Mouse (Mus musculus) activated CD4-positive, CD25-positive, alpha-beta regulatory T cell, adult 4 months (primary cell): ENCODE data around the gene Npas3. TPM values are rescaled to one million over a fixed set of nuclear protein-coding genes. Genes with fewer than 3 reads are reported as not detected.

Source experiments
- ATAC-seq: one replicate; pipeline ENCODE4 v1.8.0; 2017
- polyA plus RNA-seq, 2 experiments: library from polyadenylated mRNA; unstranded; fragments of 100-300 nt; shearing (Covaris generic); gene quantifications; one replicate each; pipeline ENCODE4 v1.2.1; 2017

Npas3 gene
- polyA plus RNA-seq, 2 experiments from 2014 or later: 0.05 TPM; not detected in 1

DNA sequence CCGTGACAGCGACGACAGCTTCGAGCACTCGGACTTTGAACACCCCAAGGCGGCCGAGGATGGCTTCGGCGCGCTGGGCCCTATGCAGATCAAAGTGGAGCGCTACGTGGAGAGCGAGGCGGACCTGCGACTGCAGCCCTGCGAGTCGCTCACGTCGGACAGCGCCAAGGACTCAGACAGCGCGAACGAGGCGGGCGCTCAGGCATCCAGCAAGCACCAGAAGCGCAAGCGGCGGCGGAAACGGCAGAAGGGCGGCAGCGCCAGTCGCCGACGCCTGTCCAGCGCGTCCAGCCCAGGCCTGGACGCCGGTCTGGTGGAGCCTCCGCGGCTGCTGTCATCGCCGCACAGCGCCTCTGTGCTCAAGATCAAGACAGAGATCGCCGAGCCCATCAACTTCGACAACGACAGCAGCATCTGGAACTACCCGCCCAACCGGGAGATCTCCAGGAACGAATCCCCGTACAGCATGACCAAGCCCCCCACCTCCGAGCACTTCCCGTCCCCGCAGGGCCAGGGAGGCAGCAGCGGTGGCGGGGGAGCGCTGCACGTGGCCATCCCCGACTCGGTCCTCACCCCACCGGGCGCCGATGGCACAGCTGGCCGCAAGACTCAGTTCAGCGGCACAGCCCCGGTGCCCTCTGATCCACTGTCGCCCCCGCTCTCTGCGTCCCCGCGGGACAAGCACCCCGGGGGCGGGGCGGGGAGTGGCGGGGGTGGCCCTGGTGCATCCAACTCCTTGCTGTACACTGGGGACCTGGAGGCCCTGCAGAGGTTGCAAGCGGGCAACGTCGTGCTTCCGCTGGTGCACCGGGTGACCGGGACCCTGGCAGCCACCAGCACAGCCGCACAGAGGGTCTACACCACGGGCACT lies 819.6 kb downstream of the Npas3 start:
- no peak for ATAC-seq

DNA sequence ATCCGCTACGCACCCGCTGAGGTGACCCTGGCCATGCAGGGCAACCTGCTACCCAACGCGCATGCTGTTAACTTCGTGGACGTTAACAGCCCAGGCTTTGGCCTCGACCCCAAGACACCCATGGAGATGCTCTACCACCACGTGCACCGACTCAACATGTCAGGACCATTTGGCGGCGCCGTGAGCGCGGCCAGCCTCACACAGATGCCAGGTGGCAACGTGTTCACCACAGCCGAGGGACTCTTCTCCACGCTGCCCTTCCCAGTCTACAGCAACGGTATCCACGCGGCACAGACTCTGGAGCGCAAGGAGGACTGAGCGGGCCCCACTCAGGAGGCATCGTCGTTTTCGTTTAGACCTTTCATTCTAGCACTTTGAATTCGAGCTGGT lies 820.3 kb downstream of the Npas3 start:
- ATAC-seq: no peak

DNA sequence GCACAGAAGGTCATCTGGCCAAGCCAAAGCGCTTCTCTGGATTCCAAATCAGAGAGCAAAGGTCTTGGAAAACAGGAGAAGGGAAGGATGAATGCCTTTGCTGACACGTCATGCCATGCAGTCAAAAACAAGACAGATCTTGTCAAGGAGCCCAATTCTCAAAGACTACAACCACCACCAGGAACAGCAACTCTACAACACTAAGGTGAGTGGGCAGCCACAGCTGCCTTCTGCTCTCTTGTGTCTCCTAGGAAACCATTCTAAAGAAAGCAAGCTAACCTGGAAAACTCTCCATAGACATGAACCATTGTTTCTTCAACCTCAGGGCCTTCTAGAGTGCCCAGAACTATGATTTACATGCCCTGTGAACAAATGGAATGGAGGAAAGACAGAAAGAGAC lies 825.5 kb downstream of the Npas3 start:
- no peak for ATAC-seq

DNA sequence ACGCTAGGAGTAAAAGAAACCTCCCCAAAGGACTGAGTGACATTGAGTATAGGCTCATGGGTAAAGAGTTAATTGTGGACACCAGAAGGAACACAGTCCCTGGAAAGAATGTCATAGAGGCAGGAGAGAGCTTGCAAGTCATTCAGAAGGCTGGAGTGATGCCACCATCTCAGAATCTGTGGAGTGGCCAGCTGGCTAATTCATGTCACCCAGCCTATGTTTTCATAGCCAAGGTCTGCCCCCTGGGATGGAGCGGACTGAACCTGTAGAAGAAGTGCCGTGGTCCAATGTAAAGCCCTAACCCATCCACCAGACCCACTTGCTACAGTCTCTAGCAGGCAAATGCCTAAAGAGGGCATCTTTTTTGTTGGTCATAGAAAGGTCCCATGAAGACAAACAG lies 832.5 kb downstream of the Npas3 start:
- no peak for ATAC-seq

DNA sequence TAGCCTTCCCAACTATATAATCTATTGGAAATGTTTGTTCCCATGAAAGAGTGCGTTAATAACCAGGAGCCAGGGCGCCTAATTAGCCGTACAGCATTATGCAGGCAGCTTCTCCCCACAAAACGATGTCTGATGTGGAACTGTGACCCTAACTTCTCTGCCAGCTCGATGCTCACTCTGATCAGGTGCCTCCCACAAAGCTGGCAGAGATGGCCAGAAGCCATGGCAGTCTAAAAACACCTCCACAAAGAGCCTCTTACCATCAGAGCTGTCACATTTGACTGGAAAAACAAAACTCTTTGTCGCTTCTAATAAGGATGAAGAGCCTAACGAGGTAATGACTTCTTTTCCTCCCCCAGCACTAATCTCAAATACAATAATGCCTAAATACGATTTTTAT lies 845.3 kb downstream of the Npas3 start:
- ATAC-seq: no peak

DNA sequence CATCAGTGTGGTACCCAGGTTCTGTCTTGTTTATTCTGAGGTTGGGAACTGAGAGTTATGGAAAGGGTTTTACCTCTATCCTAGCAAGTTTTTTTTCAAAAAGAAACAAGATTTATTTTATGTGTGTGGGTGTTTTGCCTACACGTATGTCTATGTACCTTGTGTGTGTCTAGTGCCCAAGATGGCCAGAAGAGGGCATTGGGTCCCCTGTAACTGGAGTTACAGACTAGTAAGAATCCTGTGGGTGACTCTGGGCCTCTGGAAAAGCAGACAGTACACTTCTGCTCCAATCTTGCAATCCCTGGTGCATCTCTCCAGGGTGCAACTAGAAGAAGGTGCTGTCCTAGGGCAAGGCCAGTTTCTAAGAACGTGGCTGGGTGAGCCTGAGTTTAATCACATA lies 848.0 kb downstream of the Npas3 start:
- no peak for ATAC-seq

DNA sequence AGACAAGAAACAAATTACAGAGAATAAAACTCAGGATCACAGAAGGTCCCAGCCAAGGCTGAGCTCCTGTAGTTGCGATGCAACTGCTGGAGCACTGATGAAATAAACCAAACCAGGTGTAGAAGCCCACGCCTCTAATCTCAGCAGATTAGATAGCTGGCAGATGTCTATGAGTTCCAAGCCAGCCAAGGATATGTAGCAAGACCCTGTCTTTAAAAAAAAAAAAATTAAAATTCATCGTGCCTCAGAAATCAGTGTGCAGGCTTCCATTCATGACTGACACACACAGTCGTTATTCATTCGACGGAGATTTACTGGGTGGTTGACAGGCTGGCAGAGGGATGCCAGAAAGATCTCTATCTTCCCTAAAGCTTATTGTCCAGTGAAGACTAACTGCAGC lies 849.7 kb downstream of the Npas3 start:
- ATAC-seq: no peak

DNA sequence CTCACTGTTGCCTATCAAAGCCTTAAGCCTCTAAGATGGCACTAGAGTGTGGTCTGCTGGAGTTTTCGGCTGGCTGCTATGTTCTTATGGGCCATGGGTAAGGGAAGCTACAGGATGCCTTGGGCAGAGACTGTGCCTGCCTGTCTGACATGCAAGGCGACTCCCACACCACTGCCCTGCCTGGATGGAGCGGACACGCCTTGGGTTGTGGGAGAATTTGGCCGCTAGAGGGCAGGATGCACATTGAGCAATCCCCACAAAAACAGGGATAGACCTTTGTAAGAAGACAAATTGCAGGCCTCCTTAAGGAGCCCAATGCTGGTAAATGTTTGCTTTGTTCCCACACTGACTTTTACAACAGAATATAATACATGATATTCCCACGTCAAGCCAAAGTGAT lies 850.3 kb downstream of the Npas3 start:
- ATAC-seq: no peak

DNA sequence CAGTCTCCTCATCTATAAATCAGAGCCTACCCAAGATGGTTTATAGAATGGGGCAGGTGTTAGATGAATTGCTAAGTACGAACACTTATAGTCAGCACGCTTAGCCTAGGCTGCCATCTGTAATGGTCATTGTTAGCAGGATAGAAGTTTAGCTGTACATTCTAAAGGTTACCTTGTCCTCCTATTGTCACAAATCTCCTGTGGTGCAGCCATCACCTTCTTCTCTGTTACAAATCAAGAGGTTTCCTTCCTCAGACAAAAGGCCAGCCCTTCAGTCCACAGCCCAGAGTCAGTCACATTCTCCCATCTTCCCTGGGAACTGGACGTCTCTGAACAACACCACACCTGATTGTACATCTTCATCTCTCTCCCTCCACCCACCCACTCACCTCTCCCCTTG lies 851.0 kb downstream of the Npas3 start:
- no peak for ATAC-seq

DNA sequence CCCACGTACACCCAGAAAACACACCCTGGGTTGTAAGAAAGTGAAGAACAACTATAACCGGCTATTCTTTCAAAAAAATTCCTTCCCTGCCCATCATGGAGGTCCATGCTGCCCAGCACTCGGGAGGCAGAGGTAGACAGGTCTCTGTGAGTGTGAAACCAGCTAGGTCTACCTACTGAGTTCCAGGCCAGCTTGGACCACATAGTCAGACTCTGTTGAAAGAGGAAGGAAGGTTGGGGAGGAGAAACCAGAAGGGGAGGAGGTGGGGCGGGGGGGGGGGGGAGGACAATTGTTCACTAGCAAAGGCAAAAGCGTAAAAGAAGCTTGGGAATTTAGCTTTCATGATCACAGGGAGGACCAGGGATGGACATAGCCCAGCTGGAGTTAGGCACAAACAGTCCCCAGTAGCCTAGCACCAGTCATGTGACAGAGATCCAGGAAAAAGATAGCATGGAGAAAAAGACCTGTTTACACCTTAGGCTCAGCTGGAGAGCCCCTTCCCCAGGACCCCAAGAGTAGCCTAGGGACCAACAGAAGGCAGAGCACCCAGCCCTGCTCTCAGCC lies 852.9 kb downstream of the Npas3 start:
- ATAC-seq: no peak

DNA sequence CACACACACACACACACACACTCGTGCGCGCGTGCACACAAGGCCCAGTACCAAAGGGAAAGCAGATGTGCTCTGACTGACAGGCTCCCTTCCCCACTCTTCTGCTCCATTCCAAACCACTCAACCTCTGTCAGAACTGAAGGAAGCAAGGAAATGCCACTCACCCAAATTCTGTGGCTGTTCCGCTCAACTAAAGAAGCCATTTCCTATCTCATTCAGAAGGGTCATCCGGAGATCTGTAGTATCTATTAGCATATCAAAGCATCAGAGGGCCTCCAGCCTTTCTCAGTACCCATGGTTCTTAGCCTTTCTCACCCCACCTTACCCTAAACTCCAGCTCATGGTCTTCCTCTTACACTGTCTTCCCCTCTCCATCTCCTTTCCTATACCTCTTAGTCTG lies 854.0 kb downstream of the Npas3 start:
- ATAC-seq: no peak

DNA sequence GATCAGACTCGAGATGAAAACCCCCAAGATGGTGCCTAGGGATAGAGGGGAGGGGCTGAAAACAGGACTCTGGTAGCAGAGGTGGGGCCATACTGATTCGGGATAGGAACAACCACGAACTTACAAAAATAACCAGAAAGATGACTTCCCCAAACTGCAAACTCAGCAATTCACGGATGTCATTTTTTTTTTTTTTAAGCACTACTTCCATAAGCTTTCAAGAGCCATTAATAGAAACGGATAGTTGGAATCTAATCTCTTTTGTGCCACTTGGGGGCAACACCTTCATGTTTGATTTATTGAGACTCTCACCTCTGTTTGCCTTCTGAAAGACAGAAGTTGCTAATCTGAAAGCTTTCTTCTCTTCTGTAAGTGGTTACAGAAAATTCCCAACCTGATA lies 857.1 kb downstream of the Npas3 start:
- no peak for ATAC-seq

DNA sequence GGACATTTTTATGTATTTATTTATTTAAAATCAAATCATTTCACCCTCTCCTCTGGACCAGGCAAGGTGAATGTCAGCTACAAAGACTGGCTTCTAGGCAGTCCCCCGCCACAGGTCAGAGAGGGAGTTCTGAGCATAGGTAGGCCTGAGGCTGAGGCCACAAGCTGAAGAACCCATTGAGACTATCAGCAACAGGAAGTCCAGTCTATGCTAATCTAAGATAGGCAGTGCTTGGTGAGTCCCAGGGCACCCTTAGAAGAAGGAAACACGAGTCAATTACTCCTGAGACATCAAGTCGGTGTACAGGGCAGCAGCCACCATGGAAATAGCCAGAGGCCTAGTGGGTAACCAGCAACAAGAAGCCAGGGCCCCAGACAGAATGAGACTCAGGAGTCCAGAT lies 857.5 kb downstream of the Npas3 start:
- ATAC-seq: no peak

DNA sequence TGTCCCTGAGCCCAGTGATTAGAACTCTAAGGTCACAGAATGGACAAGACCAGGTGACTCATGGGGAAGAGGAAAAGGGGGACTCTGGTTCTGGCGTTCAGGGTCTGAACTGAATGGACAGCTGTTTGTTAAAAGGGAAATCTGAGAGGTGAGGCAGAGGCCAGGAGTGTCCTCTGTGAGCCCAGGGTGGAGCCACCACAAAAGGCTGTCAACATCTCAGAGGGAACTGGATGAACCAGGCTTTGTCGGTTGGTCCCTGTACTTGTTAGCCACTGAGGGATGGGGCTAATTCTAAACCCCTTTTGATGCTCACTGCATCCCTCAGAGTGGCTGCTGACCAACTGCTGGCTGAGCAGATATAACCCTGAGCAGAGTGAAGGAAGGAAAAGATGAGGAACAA lies 861.9 kb downstream of the Npas3 start:
- no peak for ATAC-seq

DNA sequence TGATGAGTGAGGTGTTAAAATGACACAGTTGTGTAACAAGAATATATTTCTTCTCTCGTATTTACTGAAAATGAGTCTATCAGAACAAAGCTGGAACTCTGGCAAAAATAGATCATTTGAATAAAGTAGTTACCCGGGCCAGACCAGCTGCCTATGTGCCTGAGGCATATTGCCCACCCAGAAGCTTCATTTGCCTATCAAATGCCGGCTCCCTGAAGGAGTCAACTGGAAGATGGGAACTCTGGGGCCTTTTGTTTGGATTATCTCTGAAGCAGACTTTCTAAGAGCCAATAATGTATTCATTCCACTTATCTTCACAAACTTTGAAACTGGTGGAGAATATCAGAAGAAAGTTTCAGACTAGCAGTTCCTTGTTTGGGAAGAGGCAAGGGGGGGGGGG lies 862.5 kb downstream of the Npas3 start:
- no peak for ATAC-seq

DNA sequence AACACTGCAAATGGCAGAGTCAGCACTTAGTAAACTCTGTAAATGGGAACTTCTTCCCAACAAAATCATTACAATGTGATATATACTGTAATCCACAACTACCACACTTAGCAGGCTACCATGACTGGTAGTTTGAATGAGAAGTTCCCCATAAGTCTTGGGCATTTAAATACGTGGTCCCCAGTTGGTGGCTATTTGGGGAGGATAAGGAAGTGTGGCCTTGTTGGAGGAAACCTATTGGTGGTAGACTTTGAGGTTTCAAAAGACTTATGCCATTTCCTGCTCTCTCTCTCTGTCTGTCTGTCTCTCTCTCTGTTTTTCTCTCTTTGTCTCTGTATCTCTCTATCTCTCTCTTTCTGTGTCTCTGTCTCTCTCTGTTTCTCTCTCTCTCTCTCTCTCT lies 871.9 kb downstream of the Npas3 start:
- ATAC-seq: no peak

DNA sequence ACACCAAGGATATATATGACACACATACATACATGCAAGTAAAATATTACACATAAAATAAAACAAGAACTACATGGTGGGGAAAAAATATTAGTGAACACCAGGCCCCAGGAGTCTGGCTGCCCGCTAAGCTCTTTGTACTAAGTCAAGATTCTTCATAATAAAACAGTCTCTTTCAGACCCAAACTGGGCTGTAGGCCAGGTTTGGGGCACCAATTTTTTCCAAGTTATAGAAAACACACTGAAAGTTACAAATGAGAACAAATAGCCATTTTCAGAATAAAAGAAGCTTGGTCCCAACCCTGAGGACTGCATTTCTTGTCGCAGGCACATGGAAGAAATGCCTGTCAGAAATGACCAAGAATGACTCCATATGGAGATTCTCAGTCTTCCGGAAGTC lies 872.8 kb downstream of the Npas3 start:
- ATAC-seq: no peak
